Mouse (Mus musculus) C2C12 (cell line): Measurements from ENCODE around the gene Uggt1.

Experiments used
- CEBPB ChIP-seq: IDR thresholded peaks from one replicate; pipeline ENCODE4 v1.6.1; 2011; ENCODE audit warnings: low read depth, mild to moderate bottlenecking, control low read depth, moderate library complexity
- CTCF ChIP-seq: IDR thresholded peaks from one replicate; pipeline ENCODE4 v1.5.1; 2011; ENCODE audit not compliant: control insufficient read depth, insufficient read depth, insufficient read length
- FOSL1 ChIP-seq: IDR thresholded peaks from one replicate; pipeline ENCODE4 v1.8.0; 2011; ENCODE audit warnings: mild to moderate bottlenecking, low read length; ENCODE audit not compliant: poor library complexity, insufficient read depth, severe bottlenecking
- MAX ChIP-seq: IDR thresholded peaks from one replicate; pipeline ENCODE4 v1.6.1; 2011; ENCODE audit warnings: mild to moderate bottlenecking, control low read depth
- MYOD1 ChIP-seq: IDR thresholded peaks from one replicate; pipeline ENCODE4 v1.6.1; 2011; ENCODE audit warnings: low read depth; ENCODE audit not compliant: control insufficient read depth, insufficient read length
- MYOG ChIP-seq: IDR thresholded peaks from one replicate; pipeline ENCODE4 v1.6.1; 2011; ENCODE audit not compliant: control insufficient read depth, insufficient read length; ENCODE audit errors: extremely low read depth
- USF1 ChIP-seq: IDR thresholded peaks from one replicate; pipeline ENCODE4 v1.6.1; 2011; ENCODE audit warnings: low read depth, mild to moderate bottlenecking, control low read depth, moderate library complexity

DNA sequence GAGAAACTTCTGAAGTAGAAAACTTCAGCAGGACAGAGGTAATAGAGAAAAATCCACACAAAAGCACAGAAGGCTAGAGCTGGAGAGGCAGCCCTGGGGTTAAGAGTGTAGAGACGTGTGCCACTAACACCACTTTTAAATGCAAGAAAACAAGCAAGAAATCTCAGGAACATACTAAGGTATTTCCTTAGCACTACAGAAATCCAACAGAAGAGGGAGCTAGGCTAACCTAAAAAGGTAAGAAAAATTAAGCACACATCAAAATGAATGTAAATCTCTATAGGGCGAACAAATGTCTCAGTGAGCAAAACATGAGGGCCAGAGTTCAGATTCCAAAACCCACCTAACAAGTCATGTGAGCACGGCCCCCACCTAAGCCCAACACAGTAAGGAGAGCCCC lies 19.9 kb downstream of the Uggt1 start:
- TF ChIP-seq CTCF: no peak
- no peak for TF ChIP-seq MAX
- TF ChIP-seq MYOD1: no peak
- TF ChIP-seq FOSL1: no peak
- no peak for TF ChIP-seq USF1
- no peak for TF ChIP-seq CEBPB
- TF ChIP-seq MYOG: no peak
